Mouse (Mus musculus): ENCODE results near the gene Zfp853. TPM values are rescaled to one million over a fixed set of nuclear protein-coding genes. Genes with fewer than 3 reads are reported as not detected.
A peak's percentile ranks its signal among the peaks of the same experiment; 100 is the strongest.

Zfp853 gene
- polyA plus RNA-seq (2014; fragmentation: Nextera tagmentation; extraction: Ambion mirVana) = not detected in 2 replicates

DNA sequence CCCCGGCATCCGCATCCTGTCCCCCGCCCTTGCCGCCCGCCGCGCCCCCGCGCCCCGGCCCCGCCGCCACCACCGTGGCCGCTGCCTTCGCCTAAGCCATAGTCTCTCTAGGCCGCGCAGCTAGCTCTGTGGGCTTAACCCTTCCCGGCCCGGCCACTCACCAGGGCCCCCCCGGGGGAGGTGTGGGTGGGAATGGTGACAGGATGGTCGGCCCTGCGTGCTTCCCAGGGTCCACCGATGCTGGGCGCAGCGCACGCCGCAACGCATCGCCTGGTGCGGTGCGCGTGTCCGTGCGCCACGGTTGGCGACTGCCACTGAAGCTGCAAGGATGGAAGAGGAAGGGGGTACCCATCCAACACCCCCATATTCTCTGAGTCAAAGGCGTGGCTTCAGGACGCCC is at the start of gene Zfp853:
Gene Zfp853 (minus strand): TSS at position 220 of the 400 bp plus-strand sequence.
- H3K36me3 ChIP-seq (ENCODE audit: control insufficient read depth, insufficient read depth, low read length) = no peaks in the 10 kb centered on the region
- no peak within 1 kb of the TSS for H3K27ac ChIP-seq (ENCODE audit: low read depth, low read length)
- 8% methylated on average over 31 of the region's 38 CpGs for WGBS
- DNase-seq (ENCODE audit: low spot score) = no peak
- peaks cover 6% of the 10 kb centered on the region; the same call in 1 of the 2 replicates for H3K4me1 ChIP-seq (replicated peaks; ENCODE audit: control insufficient read depth, insufficient read depth, low read length)
- peak within 1 kb of the TSS; percentile 27; the same call in 1 of the 2 replicates for H3K9ac ChIP-seq (ENCODE audit: low read depth, low read length)
- no peak for ATAC-seq (replicated peaks; ENCODE audit: low FRiP score)
- H3K27me3 ChIP-seq (replicated peaks; ENCODE audit: control insufficient read depth, insufficient read depth, low read length) = peaks cover 63% of the 10 kb centered on the region
- H3K4me2 ChIP-seq = peak within 1 kb of the TSS; percentile 58
- H3K4me3 ChIP-seq (ENCODE audit: low read depth, low read length) = peak within 1 kb of the TSS; percentile 38
- H3K9me3 ChIP-seq (ENCODE audit: control insufficient read depth, low read length) = 0 out of 2 replicates have a peak, but pooled peaks cover 3% of the 10 kb centered on the region

DNA sequence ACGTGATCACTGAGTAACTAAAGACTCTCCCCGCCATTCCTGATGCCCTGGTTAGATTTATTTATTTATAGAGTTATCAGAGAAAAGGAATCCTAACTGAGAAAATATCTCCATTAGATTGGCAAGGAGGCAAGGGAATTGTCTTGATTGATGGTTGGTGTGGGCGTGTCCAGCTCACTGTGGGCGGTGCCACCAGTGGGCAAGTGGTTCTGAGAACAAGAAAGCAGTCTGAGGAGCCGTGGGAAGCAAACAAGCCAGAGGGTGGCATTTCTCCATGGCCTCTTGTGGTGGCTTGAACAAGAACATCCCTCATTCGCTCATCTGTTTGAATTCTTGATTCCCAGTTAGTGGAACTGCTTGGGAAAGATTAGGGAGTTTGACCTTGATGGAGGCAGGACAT is 46.2 kb upstream of the Zfp853 start:
- H3K4me1 ChIP-seq (replicated peaks; ENCODE audit: control insufficient read depth, insufficient read depth, low read length) = no peaks in the 10 kb centered on the region
- H3K9ac ChIP-seq (ENCODE audit: low read depth, low read length) = no peak overlapping the region
- no peak overlapping the region for H3K4me2 ChIP-seq
- DNase-seq (ENCODE audit: low spot score) = no peak
- H3K27me3 ChIP-seq (replicated peaks; ENCODE audit: control insufficient read depth, insufficient read depth, low read length) = no peaks in the 10 kb centered on the region; the same call in 1 of the 2 replicates
- no peaks in the 10 kb centered on the region for H3K9me3 ChIP-seq (ENCODE audit: control insufficient read depth, low read length)
- no peak overlapping the region for H3K4me3 ChIP-seq (ENCODE audit: low read depth, low read length)
- 47% methylated on average over 6 of the region's 6 CpGs for whole genome bisulfite sequencing
- H3K27ac ChIP-seq (ENCODE audit: low read depth, low read length) = no peak overlapping the region
- no peak for ATAC-seq (replicated peaks; ENCODE audit: low FRiP score)
- H3K36me3 ChIP-seq (ENCODE audit: control insufficient read depth, insufficient read depth, low read length) = no peaks in the 10 kb centered on the region

DNA sequence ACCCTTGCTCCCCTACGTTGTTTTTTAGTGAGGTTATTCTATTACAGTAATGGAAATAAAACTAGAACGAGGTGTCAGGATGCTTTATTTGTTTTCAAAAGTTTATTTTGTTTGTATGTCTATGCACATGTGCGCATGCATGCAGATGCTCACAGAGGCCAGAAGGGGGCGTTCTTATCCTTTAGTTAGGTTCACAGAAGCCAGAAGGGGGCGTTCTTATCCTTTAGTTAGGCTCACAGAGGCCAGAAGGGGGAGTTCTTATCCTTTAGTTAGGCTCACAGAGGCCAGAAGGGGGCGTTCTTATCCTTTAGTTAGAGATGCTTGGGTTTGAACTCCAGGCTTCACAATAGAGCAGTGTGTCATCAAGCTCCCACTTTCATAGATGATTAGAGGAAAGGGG is 43.1 kb upstream of the Zfp853 start:
- Histone ChIP-seq H3K4me3 (ENCODE audit: low read depth, low read length) (no peak overlapping the region), H3K27me3 (replicated peaks; ENCODE audit: control insufficient read depth, insufficient read depth, low read length) (no peaks in the 10 kb centered on the region; the same call in 1 of the 2 replicates), H3K4me2 (no peak overlapping the region), H3K9ac (ENCODE audit: low read depth, low read length) (no peak overlapping the region), H3K9me3 (ENCODE audit: control insufficient read depth, low read length) (no peaks in the 10 kb centered on the region), H3K36me3 (ENCODE audit: control insufficient read depth, insufficient read depth, low read length) (no peaks in the 10 kb centered on the region), H3K4me1 (replicated peaks; ENCODE audit: control insufficient read depth, insufficient read depth, low read length) (no peaks in the 10 kb centered on the region), H3K27ac (ENCODE audit: low read depth, low read length) (no peak overlapping the region)
- 60% methylated on average over 6 of the region's 6 CpGs for WGBS
- no peak for ATAC-seq (replicated peaks; ENCODE audit: low FRiP score)
- DNase-seq (ENCODE audit: low spot score) = no peak

GRCm38 (mm10) chr5:143335089-143335460 is 41.7 kb upstream of the Zfp853 start:
- WGBS = 77% methylated on average over 7 of the region's 7 CpGs
- Histone ChIP-seq H3K9me3 (ENCODE audit: control insufficient read depth, low read length) (no peaks in the 10 kb centered on the region), H3K4me2 (no peak overlapping the region), H3K27ac (ENCODE audit: low read depth, low read length) (no peak overlapping the region), H3K4me1 (replicated peaks; ENCODE audit: control insufficient read depth, insufficient read depth, low read length) (peaks cover under 1% of the 10 kb centered on the region; the same call in 1 of the 2 replicates), H3K27me3 (replicated peaks; ENCODE audit: control insufficient read depth, insufficient read depth, low read length) (no peaks in the 10 kb centered on the region; the same call in 1 of the 2 replicates), H3K36me3 (ENCODE audit: control insufficient read depth, insufficient read depth, low read length) (no peaks in the 10 kb centered on the region), H3K4me3 (ENCODE audit: low read depth, low read length) (no peak overlapping the region), H3K9ac (ENCODE audit: low read depth, low read length) (no peak overlapping the region)
- DNase-seq (ENCODE audit: low spot score) (no peak), ATAC-seq (replicated peaks; ENCODE audit: low FRiP score) (no peak)

GRCm38 (mm10) chr5:143334418-143335088 is 41.1 kb upstream of the Zfp853 start:
- DNase-seq (ENCODE audit: low spot score) = no peak
- Histone ChIP-seq H3K27me3 (replicated peaks; ENCODE audit: control insufficient read depth, insufficient read depth, low read length) (no peaks in the 10 kb centered on the region; the same call in 1 of the 2 replicates), H3K4me1 (replicated peaks; ENCODE audit: control insufficient read depth, insufficient read depth, low read length) (peaks cover 6% of the 10 kb centered on the region; the same call in 1 of the 2 replicates), H3K27ac (ENCODE audit: low read depth, low read length) (no peak overlapping the region), H3K9me3 (ENCODE audit: control insufficient read depth, low read length) (no peaks in the 10 kb centered on the region), H3K4me3 (ENCODE audit: low read depth, low read length) (no peak overlapping the region), H3K4me2 (no peak overlapping the region), H3K36me3 (ENCODE audit: control insufficient read depth, insufficient read depth, low read length) (no peaks in the 10 kb centered on the region), H3K9ac (ENCODE audit: low read depth, low read length) (no peak overlapping the region)
- 64% methylated on average over 14 of the region's 14 CpGs for WGBS
- ATAC-seq (replicated peaks; ENCODE audit: low FRiP score) = no peak

DNA sequence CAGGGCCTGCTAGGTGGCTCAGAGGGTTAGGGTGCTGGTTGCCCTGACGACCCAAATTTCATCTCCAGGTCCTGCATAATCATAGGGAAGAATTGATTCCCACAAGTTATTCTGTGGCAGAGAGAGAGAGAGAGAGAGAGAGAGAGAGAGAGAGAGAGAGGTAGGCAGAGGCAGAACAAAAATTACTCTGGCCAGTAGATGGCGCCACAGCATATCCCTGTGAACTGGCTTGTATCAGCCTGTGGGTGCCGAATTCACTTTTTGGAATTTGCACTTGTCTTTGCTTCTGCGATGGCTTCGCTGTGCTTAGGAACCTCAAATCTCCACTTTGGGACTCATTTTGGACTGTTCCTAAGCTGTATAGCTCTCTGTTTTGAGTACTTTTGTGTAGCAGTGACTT is 40.4 kb upstream of the Zfp853 start:
- Histone ChIP-seq H3K4me3 (ENCODE audit: low read depth, low read length) (no peak overlapping the region), H3K27me3 (replicated peaks; ENCODE audit: control insufficient read depth, insufficient read depth, low read length) (no peaks in the 10 kb centered on the region; the same call in 1 of the 2 replicates), H3K27ac (ENCODE audit: low read depth, low read length) (no peak overlapping the region), H3K4me1 (replicated peaks; ENCODE audit: control insufficient read depth, insufficient read depth, low read length) (peaks cover 6% of the 10 kb centered on the region; the same call in 1 of the 2 replicates), H3K4me2 (peak overlapping the region; percentile 9), H3K9me3 (ENCODE audit: control insufficient read depth, low read length) (no peaks in the 10 kb centered on the region), H3K9ac (ENCODE audit: low read depth, low read length) (no peak overlapping the region), H3K36me3 (ENCODE audit: control insufficient read depth, insufficient read depth, low read length) (no peaks in the 10 kb centered on the region)
- ATAC-seq (replicated peaks; ENCODE audit: low FRiP score) = no peak; the same call in 1 of the 2 replicates
- WGBS = 6% methylated on average over 5 of the region's 5 CpGs
- DNase-seq (ENCODE audit: low spot score) = peak; percentile 56

DNA sequence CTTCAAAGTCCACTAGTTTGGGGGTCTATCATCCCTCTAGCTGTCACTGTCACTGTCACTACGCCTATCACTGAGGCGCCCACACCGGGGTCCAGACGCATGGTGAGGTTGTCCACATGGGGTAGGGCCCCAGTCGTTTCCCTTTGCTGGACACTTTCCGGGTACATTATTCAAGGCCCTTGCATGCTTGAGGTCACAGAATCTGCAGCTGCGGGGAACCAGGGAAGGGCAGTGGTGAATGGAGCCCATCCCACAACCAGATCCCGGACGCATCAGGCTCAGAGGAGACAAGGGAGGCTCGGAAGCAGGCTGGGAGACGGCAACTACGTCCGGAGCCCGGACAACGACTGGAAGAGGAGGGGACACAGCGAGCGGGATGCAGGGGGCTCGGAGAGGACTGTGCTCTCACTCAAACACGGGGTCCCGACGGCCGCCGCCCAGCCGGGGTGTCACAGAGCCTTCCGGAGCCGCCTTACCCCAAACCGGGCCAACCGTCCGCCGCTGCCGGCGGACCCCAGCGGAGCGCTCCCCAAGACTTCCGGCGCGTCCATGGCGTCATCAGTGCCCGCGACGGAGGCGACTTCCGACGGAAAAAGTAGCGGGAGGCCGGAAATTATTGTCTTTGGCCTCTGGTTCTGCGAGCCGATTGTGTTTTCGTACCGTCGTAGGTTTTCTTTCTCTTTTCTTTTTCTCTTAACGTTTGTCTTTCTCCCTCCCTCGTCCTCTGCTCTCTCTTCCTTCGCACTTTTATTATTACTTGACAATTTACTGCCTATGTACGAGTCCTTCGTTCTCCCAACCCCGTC is 35.5 kb upstream of the Zfp853 start, which contains the start of gene Zdhhc4:
Gene Zdhhc4 (minus strand): TSS at position 567 of the 806 bp plus-strand sequence.
- Histone ChIP-seq H3K4me2 (peak within 1 kb of the TSS; percentile 89), H3K27me3 (replicated peaks; ENCODE audit: control insufficient read depth, insufficient read depth, low read length) (no peaks in the 10 kb centered on the region), H3K4me1 (replicated peaks; ENCODE audit: control insufficient read depth, insufficient read depth, low read length) (peaks cover 14% of the 10 kb centered on the region), H3K4me3 (ENCODE audit: low read depth, low read length) (peak within 1 kb of the TSS; percentile 75), H3K36me3 (ENCODE audit: control insufficient read depth, insufficient read depth, low read length) (peaks cover 11% of the 10 kb centered on the region), H3K9ac (ENCODE audit: low read depth, low read length) (peak within 1 kb of the TSS; percentile 75), H3K9me3 (ENCODE audit: control insufficient read depth, low read length) (no peaks in the 10 kb centered on the region), H3K27ac (ENCODE audit: low read depth, low read length) (0 out of 2 replicates have a peak within 1 kb of the TSS, but pooled peaks have one; percentile 36)
- DNase-seq (ENCODE audit: low spot score) (peak; percentile 89), ATAC-seq (replicated peaks; ENCODE audit: low FRiP score) (peak; percentile 73)
- under 1% methylated on average over 57 of the region's 57 CpGs for WGBS

- Histone ChIP-seq H3K9ac (ENCODE audit: low read depth, low read length) (no peak overlapping the region), H3K27ac (ENCODE audit: low read depth, low read length) (no peak overlapping the region), H3K4me2 (no peak overlapping the region), H3K4me3 (ENCODE audit: low read depth, low read length) (no peak overlapping the region), H3K27me3 (replicated peaks; ENCODE audit: control insufficient read depth, insufficient read depth, low read length) (no peaks in the 10 kb centered on the region), H3K36me3 (ENCODE audit: control insufficient read depth, insufficient read depth, low read length) (peaks cover 42% of the 10 kb centered on the region), H3K9me3 (ENCODE audit: control insufficient read depth, low read length) (no peaks in the 10 kb centered on the region), H3K4me1 (replicated peaks; ENCODE audit: control insufficient read depth, insufficient read depth, low read length) (peaks cover 13% of the 10 kb centered on the region)
- ATAC-seq (replicated peaks; ENCODE audit: low FRiP score) (no peak), DNase-seq (ENCODE audit: low spot score) (no peak)
- 92% methylated on average over 8 of the region's 8 CpGs for WGBS
These were observed 23.8 kb upstream of the Zfp853 start for GRCm38 (mm10) chr5:143317288-143317610.
